Mouse (Mus musculus) lung, postnatal 36 days (tissue): Measurements from ENCODE around the gene Celsr2.

Source experiments
- DNase-seq: peaks from one replicate; pipeline ENCODE4 v3.0.0; 2022; ENCODE audit warnings: mixed read lengths

Gene Celsr2

DNA sequence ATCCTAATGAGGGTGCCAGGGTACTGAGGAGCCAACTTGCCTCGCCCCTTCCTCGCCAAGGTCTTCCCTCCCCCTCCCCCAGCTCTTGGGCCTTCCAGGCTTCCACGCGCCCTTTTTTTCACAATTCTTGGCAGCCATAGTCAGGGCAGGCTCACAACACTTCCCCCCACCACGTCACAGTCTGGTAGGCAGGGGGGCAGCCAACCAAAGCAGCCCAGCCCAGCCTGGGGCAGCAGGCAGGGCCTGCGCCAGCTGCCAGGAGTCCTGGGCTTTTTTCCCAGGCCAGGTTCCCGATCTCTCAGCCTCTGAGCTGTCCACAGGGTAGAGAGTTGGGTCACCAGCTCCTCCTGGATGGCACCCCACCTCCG, 3.6 kb downstream of the Celsr2 start:
- DNase-seq: peak; percentile 80

DNA sequence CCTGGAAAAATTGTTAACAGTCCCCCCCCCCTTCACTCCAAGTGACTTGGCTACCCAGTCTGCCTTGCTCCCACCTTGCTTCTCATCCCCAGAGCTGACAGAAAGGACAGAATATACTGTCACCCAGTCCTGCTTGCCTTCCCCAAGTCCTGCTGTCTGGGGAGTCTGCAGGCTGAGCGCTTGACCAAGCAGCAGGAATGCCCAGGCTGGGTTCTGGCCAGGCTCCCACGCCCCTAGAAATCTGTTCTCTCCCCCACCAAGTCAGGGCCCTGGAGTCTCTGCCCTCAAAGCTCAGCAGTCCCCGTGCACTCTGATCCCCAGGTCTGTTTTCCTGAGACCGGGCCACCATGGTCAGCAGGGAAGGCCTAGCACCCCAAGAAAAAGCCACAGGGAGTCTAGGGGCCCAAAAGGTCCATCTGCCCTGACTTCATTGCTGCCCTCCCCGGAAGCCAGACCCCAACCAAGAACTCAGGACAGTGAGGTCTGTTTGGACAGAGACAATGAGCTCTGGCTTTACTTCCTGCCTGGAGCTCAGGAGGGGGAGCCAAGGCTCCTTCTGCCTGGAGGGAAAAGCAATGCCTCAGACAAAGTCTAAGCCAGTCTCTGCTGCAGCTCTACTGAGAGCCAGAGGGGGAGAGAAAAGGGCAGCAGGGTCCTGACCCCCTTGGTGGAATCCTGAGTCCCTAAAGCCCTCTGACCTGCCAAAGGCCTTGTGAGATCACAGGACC, 4.2 kb downstream of the Celsr2 start:
- no peak for DNase-seq

- no peak for DNase-seq
Observed at GRCm38 (mm10) chr3:108410359-108410714, 5.0 kb downstream of the Celsr2 start.

- DNase-seq: no peak
Observed at GRCm38 (mm10) chr3:108409656-108410358, 5.5 kb downstream of the Celsr2 start.

- no peak for DNase-seq
Observed at GRCm38 (mm10) chr3:108408517-108409008, 6.8 kb downstream of the Celsr2 start.

DNA sequence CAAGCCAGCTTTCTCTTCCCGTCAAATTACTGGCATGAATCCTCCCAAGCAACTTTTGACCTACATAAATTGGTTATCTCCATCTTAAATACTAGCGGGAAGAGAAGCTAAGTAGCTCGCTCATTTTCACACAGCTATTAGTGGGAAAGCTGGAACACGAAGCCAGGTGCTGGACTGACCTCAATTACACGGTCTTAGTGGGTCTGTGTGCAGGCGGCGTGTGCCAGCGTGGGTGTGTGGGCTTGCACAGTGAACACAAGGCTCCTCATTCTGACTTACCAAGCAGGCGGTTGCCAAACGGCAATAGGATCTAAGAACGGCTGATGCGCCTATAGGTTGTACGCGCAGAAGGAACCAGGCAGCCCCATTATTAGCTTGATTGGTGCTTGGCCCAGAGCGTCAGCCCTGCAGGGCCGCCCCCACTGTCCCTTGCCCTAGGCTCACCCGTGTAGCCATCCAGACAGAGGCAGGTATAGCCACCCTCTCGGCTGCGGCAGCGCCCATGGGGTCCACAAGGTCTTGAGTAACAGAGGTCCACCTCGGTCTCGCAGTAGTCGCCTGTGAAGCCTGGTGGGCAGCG, 9.0 kb downstream of the Celsr2 start:
- no peak for DNase-seq

GRCm38 (mm10) chr3:108405536-108406305, 9.6 kb downstream of the Celsr2 start:
- DNase-seq: no peak

DNA sequence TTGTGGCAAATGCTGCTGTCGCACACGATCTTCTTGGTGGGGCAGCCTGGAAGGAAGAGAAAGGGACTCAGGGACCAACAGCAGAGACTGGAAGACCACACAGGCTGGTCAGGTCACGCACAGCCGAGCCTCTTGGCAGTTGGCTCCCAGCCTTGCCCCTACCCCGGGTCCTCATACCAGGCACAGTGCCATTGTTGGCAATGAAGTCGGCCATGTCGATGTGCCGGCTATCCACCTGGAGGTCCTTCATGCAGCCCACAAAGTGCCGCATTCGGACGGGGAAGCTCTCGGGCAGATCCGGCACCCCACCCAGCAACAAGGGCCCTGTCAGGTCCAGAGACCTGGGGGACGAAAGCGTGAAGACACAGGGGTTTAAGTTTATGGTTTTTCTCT, 12.8 kb downstream of the Celsr2 start:
- DNase-seq: no peak

- DNase-seq: peak; percentile 93
Observed at GRCm38 (mm10) chr3:108401692-108402527, 13.4 kb downstream of the Celsr2 start.

DNA sequence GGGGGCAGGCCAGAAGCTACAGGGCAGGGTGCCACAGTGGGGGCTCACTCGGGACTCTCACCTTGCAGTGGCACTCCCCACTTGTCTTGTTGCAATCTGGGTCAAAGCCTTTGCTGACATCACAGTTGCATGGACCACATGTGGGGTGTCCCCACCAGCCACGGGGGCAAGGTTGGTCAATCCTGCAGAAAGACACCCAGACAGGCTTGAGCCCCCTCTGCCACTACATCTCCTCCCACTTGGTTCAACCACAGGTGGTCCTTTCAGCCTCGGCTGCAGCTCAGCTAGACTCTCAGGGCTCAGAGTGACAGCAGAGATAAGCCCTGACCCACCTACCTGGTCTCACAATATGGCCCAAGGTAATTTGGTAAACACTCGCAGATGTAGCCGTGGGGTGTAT, 14.9 kb downstream of the Celsr2 start:
- no peak for DNase-seq

- DNase-seq: no peak
Observed at GRCm38 (mm10) chr3:108398281-108398680, 17.1 kb downstream of the Celsr2 start.

DNA sequence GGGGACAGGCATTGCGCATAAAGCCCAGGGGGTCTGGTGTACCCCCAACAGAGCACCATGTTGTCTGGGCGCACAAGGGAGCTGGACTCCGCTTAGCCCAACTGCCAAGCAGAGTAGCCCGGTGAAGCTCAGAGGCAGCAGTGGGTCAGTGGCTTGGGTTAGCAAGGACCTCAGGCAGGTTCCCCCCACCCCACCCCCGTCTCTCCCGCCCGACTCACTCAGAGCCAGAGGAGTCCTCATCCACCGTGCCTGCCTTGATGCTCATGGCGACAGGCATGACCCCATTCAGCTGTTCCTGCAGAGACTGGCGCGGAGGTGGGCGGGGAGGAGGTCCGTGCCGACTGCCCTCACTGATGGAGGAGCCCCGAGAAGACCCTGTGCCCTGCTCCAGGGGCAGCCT, 22.6 kb downstream of the Celsr2 start:
- DNase-seq: no peak

GRCm38 (mm10) chr3:108392299-108392698, 23.1 kb downstream of the Celsr2 start:
- DNase-seq: no peak

- DNase-seq: peak; percentile 99
Observed at GRCm38 (mm10) chr3:108389111-108389545, 26.2 kb downstream of the Celsr2 start.

GRCm38 (mm10) chr3:108386186-108386585, 29.2 kb downstream of the Celsr2 start:
- DNase-seq: no peak

DNA sequence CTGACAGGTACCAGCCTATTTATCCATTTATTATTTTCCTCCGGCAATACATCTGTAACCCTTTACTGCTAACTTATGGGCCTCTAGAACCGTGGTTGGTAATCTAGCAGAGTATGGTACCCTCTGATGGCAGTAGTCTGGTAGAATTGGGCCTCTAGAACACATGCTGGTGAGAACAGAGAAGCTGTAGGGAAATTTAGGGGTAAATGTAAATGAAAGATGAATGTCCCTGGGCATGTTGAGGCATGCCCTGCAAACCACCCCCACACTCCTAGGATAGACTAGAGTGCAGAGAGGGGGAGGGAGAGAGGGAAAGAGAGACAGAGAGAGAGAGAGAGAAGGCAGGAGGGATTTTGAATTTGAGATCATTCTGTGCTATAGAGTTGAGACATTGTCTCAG, 30.9 kb downstream of the Celsr2 start:
- no peak for DNase-seq

- DNase-seq: peak; percentile 94
Observed at GRCm38 (mm10) chr3:108383485-108384354, 31.6 kb downstream of the Celsr2 start, which contains the start of gene Psrc1. Gene Psrc1, plus strand, starts transcription at chr3:108383839.

- no peak for DNase-seq
Observed at GRCm38 (mm10) chr3:108381945-108382875, 33.1 kb downstream of the Celsr2 start.

GRCm38 (mm10) chr3:108380695-108381094, 34.7 kb downstream of the Celsr2 start:
- DNase-seq: no peak
